Mouse (Mus musculus) MEL (cell line): ENCODE measurements at regions not wholly inside any gene's neighbourhood (a gene's known extent, or its start where the extent isn't known, plus 50 kb on each side); places are given as distances from the start of the nearest gene placed in this dataset.

Experiments used
- DNase-seq: peaks from one replicate; pipeline ENCODE4 v3.0.0; 2011; ENCODE audit warnings: low read depth, low spot score
- H3K27ac ChIP-seq: 2 replicates; pipeline ENCODE4 v1.5.1; 2012; ENCODE audit warnings: low read depth, mild to moderate bottlenecking, control low read depth, low read length, moderate library complexity; ENCODE audit not compliant: control insufficient read depth
- H3K27me3 ChIP-seq, 2 experiments: fragments of 150-350 bp in 1 of 2; sonication (generic) in 1 of 2; 2 replicates each; pipeline ENCODE4 v1.6.1; 2012; ENCODE audit warnings: low read length in 2 of 2, mild to moderate bottlenecking in 2 of 2, improper control_type of control experiment in 1 of 2, moderate library complexity in 1 of 2; ENCODE audit not compliant: insufficient read depth in 2 of 2, control insufficient read depth in 1 of 2
- H3K36me3 ChIP-seq, 2 experiments: 2 replicates each; pipeline ENCODE4 v1.6.1; 2012 to 2014; ENCODE audit warnings: low read length in 2 of 2, improper control_type of control experiment in 1 of 2, inconsistent platforms in 1 of 2, mild to moderate bottlenecking in 1 of 2; ENCODE audit not compliant: insufficient read depth in 2 of 2, control insufficient read depth in 1 of 2
- H3K4me1 ChIP-seq, 2 experiments: fragments of 150-350 bp in 1 of 2; sonication (generic) in 1 of 2; 2 replicates each; pipeline ENCODE4 v1.6.1; 2012; ENCODE audit warnings: low read length in 2 of 2, improper control_type of control experiment in 1 of 2, mild to moderate bottlenecking in 1 of 2; ENCODE audit not compliant: insufficient read depth in 2 of 2, control insufficient read depth in 1 of 2
- H3K4me3 ChIP-seq, 2 experiments: fragments of 150-350 bp in 1 of 2; sonication (generic) in 1 of 2; 2 replicates each; pipeline ENCODE4 v1.5.1; 2012; ENCODE audit warnings: low read depth in 2 of 2, low read length in 2 of 2, mild to moderate bottlenecking in 2 of 2, moderate library complexity in 2 of 2, control low read depth in 1 of 2, improper control_type of control experiment in 1 of 2; ENCODE audit not compliant: control insufficient read depth in 1 of 2, insufficient read depth in 1 of 2
- H3K79me2 ChIP-seq: 2 replicates; pipeline ENCODE4 v1.6.1; 2012; ENCODE audit warnings: mild to moderate bottlenecking, low read length, moderate library complexity; ENCODE audit not compliant: control insufficient read depth, poor library complexity, insufficient read depth
- H3K9ac ChIP-seq: 2 replicates; pipeline ENCODE4 v1.6.1; 2012; ENCODE audit warnings: low read depth, mild to moderate bottlenecking, control low read depth, low read length, moderate library complexity; ENCODE audit not compliant: control insufficient read depth, poor library complexity, severe bottlenecking
- H3K9me3 ChIP-seq: fragments of 150-350 bp; sonication (generic); replicated peaks from 2 replicates; pipeline ENCODE4 v1.6.1; 2012; ENCODE audit warnings: mild to moderate bottlenecking, low read length, improper control_type of control experiment, moderate library complexity; ENCODE audit not compliant: insufficient read depth
- BHLHE40 ChIP-seq: IDR thresholded peaks from 2 replicates; pipeline ENCODE4 v1.6.1; 2012; ENCODE audit warnings: low read depth, mild to moderate bottlenecking, inconsistent platforms, low read length, improper control_type of control experiment, borderline replicate concordance
- CHD1 ChIP-seq: IDR thresholded peaks from 2 replicates; pipeline ENCODE4 v1.6.1; 2012; ENCODE audit warnings: low read depth, mild to moderate bottlenecking, inconsistent platforms, low read length, improper control_type of control experiment
- CHD2 ChIP-seq: IDR thresholded peaks from 2 replicates; pipeline ENCODE4 v1.6.1; 2011; ENCODE audit warnings: low read length, improper control_type of control experiment
- CTCF ChIP-seq, 3 experiments: IDR thresholded peaks in 2 of 3; conservative IDR thresholded peaks in 1 of 3; 2 replicates each; pipeline ENCODE4 v1.5.1; 2011 to 2012; ENCODE audit warnings: low read length in 3 of 3, low read depth in 2 of 3, mild to moderate bottlenecking in 2 of 3, improper control_type of control experiment in 1 of 3, inconsistent platforms in 1 of 3, mixed read lengths in 1 of 3, moderate library complexity in 1 of 3; ENCODE audit not compliant: control insufficient read depth in 1 of 3, insufficient read depth in 1 of 3, poor library complexity in 1 of 3, severe bottlenecking in 1 of 3
- E2F4 ChIP-seq: IDR thresholded peaks from 2 replicates; pipeline ENCODE4 v1.6.1; 2011; ENCODE audit warnings: low read depth, low read length, improper control_type of control experiment, borderline replicate concordance
- ELF1 ChIP-seq: IDR thresholded peaks from 2 replicates; pipeline ENCODE4 v1.6.1; 2014; ENCODE audit warnings: low read depth, mild to moderate bottlenecking, inconsistent platforms, low read length, improper control_type of control experiment, moderate library complexity
- EP300 ChIP-seq, 2 experiments: IDR thresholded peaks; 2 replicates each; pipeline ENCODE4 v1.6.1; 2011; ENCODE audit warnings: improper control_type of control experiment in 2 of 2, low read length in 2 of 2, low read depth in 1 of 2, mild to moderate bottlenecking in 1 of 2
- ETS1 ChIP-seq: IDR thresholded peaks from 2 replicates; pipeline ENCODE4 v1.6.1; 2012; ENCODE audit warnings: low read depth, mild to moderate bottlenecking, inconsistent platforms, low read length, improper control_type of control experiment, moderate library complexity
- GABPA ChIP-seq: IDR thresholded peaks from 2 replicates; pipeline ENCODE4 v1.6.1; 2012; ENCODE audit warnings: low read depth, mild to moderate bottlenecking, inconsistent platforms, low read length, improper control_type of control experiment, moderate library complexity
- GATA1 ChIP-seq: IDR thresholded peaks from 2 replicates; pipeline ENCODE4 v1.6.1; 2011; ENCODE audit warnings: low read depth, low read length, improper control_type of control experiment
- HCFC1 ChIP-seq: IDR thresholded peaks from 2 replicates; pipeline ENCODE4 v1.6.1; 2012; ENCODE audit warnings: low read depth, mild to moderate bottlenecking, inconsistent platforms, low read length, improper control_type of control experiment, moderate library complexity
- JUND ChIP-seq: IDR thresholded peaks from 2 replicates; pipeline ENCODE4 v1.6.1; 2011; ENCODE audit warnings: low read depth, mild to moderate bottlenecking, improper control_type of control experiment, low read length
- KAT2A ChIP-seq: conservative IDR thresholded peaks from 2 replicates; pipeline ENCODE4 v1.6.1; 2012; ENCODE audit warnings: low read depth, low read length, improper control_type of control experiment, inconsistent platforms
- MAFK ChIP-seq: IDR thresholded peaks from 2 replicates; pipeline ENCODE4 v1.6.1; 2011; ENCODE audit warnings: low read depth, mild to moderate bottlenecking, low read length, improper control_type of control experiment, borderline replicate concordance
- MAX ChIP-seq: IDR thresholded peaks from 2 replicates; pipeline ENCODE4 v1.6.1; 2011; ENCODE audit warnings: low read length, improper control_type of control experiment
- MAZ ChIP-seq: IDR thresholded peaks from 2 replicates; pipeline ENCODE4 v1.6.1; 2012; ENCODE audit warnings: low read depth, mild to moderate bottlenecking, inconsistent platforms, low read length, improper control_type of control experiment
- MEF2A ChIP-seq: IDR thresholded peaks from 2 replicates; pipeline ENCODE4 v1.6.1; 2014; ENCODE audit warnings: low read depth, mild to moderate bottlenecking, inconsistent platforms, low read length, improper control_type of control experiment; ENCODE audit not compliant: poor library complexity, insufficient replicate concordance, severe bottlenecking; ENCODE audit errors: extremely low read depth
- MXI1 ChIP-seq: IDR thresholded peaks from 2 replicates; pipeline ENCODE4 v1.6.1; 2011; ENCODE audit warnings: mild to moderate bottlenecking, low read depth, low read length, improper control_type of control experiment
- MYB ChIP-seq: IDR thresholded peaks from 2 replicates; pipeline ENCODE4 v1.6.1; 2011; ENCODE audit warnings: mild to moderate bottlenecking, low read depth, low read length, improper control_type of control experiment
- MYC ChIP-seq: IDR thresholded peaks from 2 replicates; pipeline ENCODE4 v1.6.1; 2011; ENCODE audit warnings: low read depth, mild to moderate bottlenecking, low read length, improper control_type of control experiment, moderate library complexity
- NELFE ChIP-seq: IDR thresholded peaks from 2 replicates; pipeline ENCODE4 v1.6.1; 2011; ENCODE audit warnings: low read depth, low read length, improper control_type of control experiment
- NRF1 ChIP-seq: IDR thresholded peaks from 2 replicates; pipeline ENCODE4 v1.6.1; 2014; ENCODE audit warnings: low read depth, mild to moderate bottlenecking, inconsistent platforms, low read length, improper control_type of control experiment, moderate library complexity; ENCODE audit not compliant: poor library complexity, insufficient read depth, severe bottlenecking
- POLR2A ChIP-seq, 2 experiments: IDR thresholded peaks; 2 replicates each; pipeline ENCODE4 v1.6.1; 2011 to 2012; ENCODE audit warnings: low read length in 2 of 2, mild to moderate bottlenecking in 2 of 2, control low read depth in 1 of 2, improper control_type of control experiment in 1 of 2, low read depth in 1 of 2, moderate library complexity in 1 of 2; ENCODE audit not compliant: control insufficient read depth in 1 of 2, insufficient read depth in 1 of 2, poor library complexity in 1 of 2
- POLR2AphosphoS2 ChIP-seq: IDR thresholded peaks from 2 replicates; pipeline ENCODE4 v1.6.1; 2011; ENCODE audit warnings: low read length, improper control_type of control experiment
- POLR2AphosphoS5 ChIP-seq: IDR thresholded peaks from 2 replicates; pipeline ENCODE4 v1.6.1; 2012; ENCODE audit warnings: low read depth, borderline replicate concordance, mild to moderate bottlenecking, inconsistent platforms, low read length, moderate library complexity, mixed read lengths
- RAD21 ChIP-seq: IDR thresholded peaks from 2 replicates; pipeline ENCODE4 v1.6.1; 2011; ENCODE audit warnings: mild to moderate bottlenecking, low read depth, low read length, improper control_type of control experiment
- RCOR1 ChIP-seq: IDR thresholded peaks from 2 replicates; pipeline ENCODE4 v1.6.1; 2012; ENCODE audit warnings: low read depth, mild to moderate bottlenecking, inconsistent platforms, low read length, improper control_type of control experiment
- SIN3A ChIP-seq: IDR thresholded peaks from 2 replicates; pipeline ENCODE4 v1.6.1; 2012; ENCODE audit warnings: low read length, improper control_type of control experiment, inconsistent platforms
- SMC3 ChIP-seq: IDR thresholded peaks from 2 replicates; pipeline ENCODE4 v1.6.1; 2011; ENCODE audit warnings: low read depth, low read length, improper control_type of control experiment
- TAL1 ChIP-seq: IDR thresholded peaks from 2 replicates; pipeline ENCODE4 v1.6.1; 2012; ENCODE audit warnings: mild to moderate bottlenecking, inconsistent platforms, low read length, moderate library complexity, mixed read lengths
- TBP ChIP-seq: IDR thresholded peaks from 2 replicates; pipeline ENCODE4 v1.8.0; 2011; ENCODE audit warnings: low read depth, low read length, improper control_type of control experiment
- TCF12 ChIP-seq: IDR thresholded peaks from 2 replicates; pipeline ENCODE4 v1.6.1; 2014; ENCODE audit warnings: low read depth, mild to moderate bottlenecking, inconsistent platforms, low read length, improper control_type of control experiment, moderate library complexity
- UBTF ChIP-seq: IDR thresholded peaks from 2 replicates; pipeline ENCODE4 v1.6.1; 2012; ENCODE audit warnings: low read depth, mild to moderate bottlenecking, inconsistent platforms, low read length, improper control_type of control experiment, moderate library complexity, borderline replicate concordance; ENCODE audit not compliant: insufficient read depth
- USF1 ChIP-seq: IDR thresholded peaks from 2 replicates; pipeline ENCODE4 v1.6.1; 2014; ENCODE audit warnings: low read depth, mild to moderate bottlenecking, inconsistent platforms, low read length, improper control_type of control experiment, moderate library complexity
- USF2 ChIP-seq, 2 experiments: IDR thresholded peaks; 2 replicates each; pipeline ENCODE4 v1.6.1; 2011 to 2012; ENCODE audit warnings: improper control_type of control experiment in 2 of 2, low read length in 2 of 2, borderline replicate concordance in 1 of 2, inconsistent platforms in 1 of 2, low read depth in 1 of 2, mild to moderate bottlenecking in 1 of 2; ENCODE audit not compliant: insufficient read depth in 1 of 2
- ZC3H11A ChIP-seq: IDR thresholded peaks from 2 replicates; pipeline ENCODE4 v1.6.1; 2012; ENCODE audit warnings: low read depth, mild to moderate bottlenecking, inconsistent platforms, low read length, improper control_type of control experiment
- ZKSCAN1 ChIP-seq: IDR thresholded peaks from 2 replicates; pipeline ENCODE4 v1.6.1; 2012; ENCODE audit warnings: low read depth, mild to moderate bottlenecking, inconsistent platforms, low read length, improper control_type of control experiment, moderate library complexity
- ZMIZ1 ChIP-seq: IDR thresholded peaks from 2 replicates; pipeline ENCODE4 v1.6.1; 2012; ENCODE audit warnings: low read depth, mild to moderate bottlenecking, inconsistent platforms, low read length, improper control_type of control experiment, moderate library complexity

DNA sequence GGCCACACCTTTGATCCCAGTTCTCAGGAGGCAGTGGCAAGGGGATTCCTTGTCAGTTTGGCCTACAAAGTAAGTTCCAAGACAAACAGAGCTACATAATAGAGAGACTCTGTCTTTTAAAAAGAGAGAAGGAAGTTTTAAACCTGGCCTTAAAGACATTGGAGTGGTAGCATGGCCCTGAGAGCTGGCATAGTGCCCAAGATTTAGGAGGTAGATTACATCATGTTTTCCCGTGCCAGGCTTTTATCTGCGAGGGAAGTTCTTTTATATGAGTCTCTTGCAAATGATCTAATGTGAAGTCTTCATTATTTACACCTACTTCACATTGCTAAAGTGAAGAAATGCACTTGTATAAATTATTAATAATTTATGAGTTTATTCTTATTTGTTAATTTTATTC is 119.8 kb downstream of the Cd24a start:
- H3K9me3 ChIP-seq = no peaks in the 10 kb centered on the region
- peaks cover 0 to 18% of the 10 kb centered on the region in 2 experiments; a peak in 2 of 4 replicates for H3K36me3 ChIP-seq
- H3K4me1 ChIP-seq = peaks cover 10 to 39% of the 10 kb centered on the region in 2 experiments
- H3K4me3 ChIP-seq = no peak overlapping the region
- no peak overlapping the region for H3K9ac ChIP-seq
- no peak overlapping the region for H3K27ac ChIP-seq
- H3K27me3 ChIP-seq = no peaks in the 10 kb centered on the region
- H3K79me2 ChIP-seq = no peaks in the 10 kb centered on the region
- DNase-seq = peak; percentile 79
- no peak for TF ChIP-seq E2F4
- peak; percentile 60 to 80; a peak in 3 of 4 replicates for TF ChIP-seq EP300 (IDR thresholded peaks at IDR 0.05; ENCODE audit: low read depth in 1 of 2, low read length in 2 of 2)
- TF ChIP-seq POLR2AphosphoS5 = no peak
- peak; percentile 95 for TF ChIP-seq BHLHE40
- TF ChIP-seq NELFE = no peak
- no peak for TF ChIP-seq CHD2
- no peak for TF ChIP-seq UBTF
- no peak for TF ChIP-seq TBP
- no peak for TF ChIP-seq CTCF (IDR thresholded peaks at IDR 0.05 in 2 of 3, conservative IDR thresholded peaks at IDR 0.05 in 1 of 3; ENCODE audit: control insufficient read depth in 1 of 3, insufficient read depth in 1 of 3, low read depth in 2 of 3, low read length in 3 of 3, poor library complexity in 1 of 3, severe bottlenecking in 1 of 3)
- peak; percentile 86 for TF ChIP-seq GATA1
- no peak for TF ChIP-seq MAFK
- no peak for TF ChIP-seq GABPA
- peak; percentile 78 for TF ChIP-seq RCOR1
- 0 out of 2 replicates have a peak, but pooled peaks have one; percentile 20 for TF ChIP-seq ZC3H11A
- TF ChIP-seq SMC3 = peak; percentile 27
- TF ChIP-seq POLR2AphosphoS2 = no peak
- TF ChIP-seq HCFC1 = 0 out of 2 replicates have a peak, but pooled peaks have one; percentile 19
- TF ChIP-seq CHD1 = no peak
- 0 out of 2 replicates have a peak, but pooled peaks have one; percentile 34 for TF ChIP-seq MXI1
- TF ChIP-seq NRF1 = no peak
- TF ChIP-seq KAT2A = 0 out of 2 replicates have a peak, but pooled peaks have one; percentile 24
- TF ChIP-seq POLR2A (IDR thresholded peaks at IDR 0.05; ENCODE audit: control insufficient read depth in 1 of 2, insufficient read depth in 1 of 2, low read depth in 1 of 2, low read length in 2 of 2, poor library complexity in 1 of 2) = no peak
- TF ChIP-seq MYB = no peak
- TF ChIP-seq MAZ = no peak
- no peak for TF ChIP-seq USF1
- TF ChIP-seq ZMIZ1 = no peak
- no peak for TF ChIP-seq USF2 (IDR thresholded peaks at IDR 0.05; ENCODE audit: borderline replicate concordance in 1 of 2, insufficient read depth in 1 of 2, low read depth in 1 of 2, low read length in 2 of 2)
- TF ChIP-seq JUND = 0 out of 2 replicates have a peak, but pooled peaks have one; percentile 34
- no peak for TF ChIP-seq TAL1
- no peak for TF ChIP-seq ELF1
- peak; percentile 26; the same call in 1 of the 2 replicates for TF ChIP-seq TCF12
- TF ChIP-seq MYC = peak; percentile 34; the same call in 1 of the 2 replicates
- TF ChIP-seq ZKSCAN1 = no peak
- peak; percentile 92 for TF ChIP-seq ETS1
- TF ChIP-seq MAX = no peak
- TF ChIP-seq SIN3A = peak; percentile 55
- TF ChIP-seq MEF2A = no peak
- TF ChIP-seq RAD21 = no peak
